Mouse (Mus musculus): ENCODE data around the gene Cd164.

Cd164 gene

DNA sequence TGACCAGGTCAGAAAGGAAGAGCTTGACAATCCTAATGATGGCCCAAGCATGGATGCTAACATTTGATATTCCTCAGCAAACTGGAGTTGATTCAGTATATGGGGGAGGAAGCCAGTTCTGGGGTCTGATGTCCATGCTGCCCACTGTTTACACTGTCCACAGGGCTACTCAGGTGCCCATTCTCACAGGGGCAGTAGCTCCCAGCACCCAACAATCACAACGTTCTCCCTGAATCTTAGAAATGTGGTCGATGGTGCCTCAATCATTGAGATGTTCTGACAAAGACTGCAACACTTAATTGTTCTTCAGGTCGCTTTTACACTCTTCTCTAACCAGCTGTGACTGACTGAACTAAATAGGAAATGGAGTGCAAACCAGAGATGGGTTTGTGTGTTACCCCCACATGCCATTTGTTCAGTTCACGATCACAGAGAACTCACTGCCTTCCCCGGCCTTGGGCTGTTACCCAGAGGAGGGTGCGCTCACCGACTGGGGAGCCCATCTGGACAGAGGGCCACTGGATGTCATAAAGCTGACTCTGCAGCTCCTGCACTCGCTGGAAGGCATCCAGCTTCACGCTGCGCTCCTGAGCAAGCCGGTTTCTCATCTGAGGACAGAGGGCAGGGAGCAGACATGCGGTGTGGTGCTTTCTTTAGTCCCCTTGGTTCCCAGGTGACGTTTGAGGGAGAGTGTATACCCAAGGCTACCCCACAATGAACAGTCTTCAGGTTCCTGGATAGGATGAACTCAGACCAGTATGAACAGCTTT, 27.4 kb downstream of the Cd164 start:
- no peak for DNase-seq (ENCODE audit: low spot score in 2 of 2)

DNA sequence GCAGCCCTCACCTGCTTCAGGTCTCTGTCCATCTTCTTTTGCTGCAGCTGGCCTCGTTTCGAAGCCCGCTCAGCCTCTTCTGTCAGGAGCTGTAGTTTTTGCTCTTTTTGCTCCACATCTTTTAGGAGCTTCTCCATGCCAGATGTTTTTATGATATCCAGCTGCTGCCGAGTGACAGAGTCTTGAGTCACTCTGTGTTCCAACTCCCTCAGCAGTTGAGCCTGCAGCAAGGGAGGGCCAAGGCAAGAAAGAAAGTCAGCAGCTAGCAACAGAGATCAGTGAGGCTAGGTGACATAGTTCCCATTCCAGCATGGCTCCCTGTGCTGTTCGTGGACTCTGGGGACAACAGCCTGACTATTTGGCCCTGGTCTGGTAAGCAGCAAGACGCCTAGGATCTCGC, 31.5 kb downstream of the Cd164 start:
- DNase-seq (ENCODE audit: low spot score in 2 of 2), result no peak

DNA sequence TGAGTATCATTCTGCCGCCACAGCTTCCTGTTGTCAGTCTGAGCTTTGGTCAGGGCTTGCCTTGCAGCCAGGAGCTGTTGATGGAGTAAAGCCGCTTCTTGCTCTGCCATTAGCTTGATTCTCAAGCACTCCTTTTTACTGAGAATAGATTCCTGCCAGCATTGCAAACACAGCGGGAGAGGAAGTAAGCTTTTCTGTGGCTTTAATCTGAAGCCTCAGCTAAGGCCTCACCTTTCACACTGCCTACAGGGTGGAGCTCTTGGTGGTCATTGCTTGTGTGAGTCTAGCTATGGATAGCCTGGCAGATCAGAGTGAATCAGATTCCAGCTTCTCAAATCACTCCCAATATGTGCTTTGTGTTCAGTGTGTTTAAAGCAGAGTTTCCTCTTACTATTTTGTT, 33.1 kb downstream of the Cd164 start:
- DNase-seq (ENCODE audit: low spot score in 2 of 2), result no peak

DNA sequence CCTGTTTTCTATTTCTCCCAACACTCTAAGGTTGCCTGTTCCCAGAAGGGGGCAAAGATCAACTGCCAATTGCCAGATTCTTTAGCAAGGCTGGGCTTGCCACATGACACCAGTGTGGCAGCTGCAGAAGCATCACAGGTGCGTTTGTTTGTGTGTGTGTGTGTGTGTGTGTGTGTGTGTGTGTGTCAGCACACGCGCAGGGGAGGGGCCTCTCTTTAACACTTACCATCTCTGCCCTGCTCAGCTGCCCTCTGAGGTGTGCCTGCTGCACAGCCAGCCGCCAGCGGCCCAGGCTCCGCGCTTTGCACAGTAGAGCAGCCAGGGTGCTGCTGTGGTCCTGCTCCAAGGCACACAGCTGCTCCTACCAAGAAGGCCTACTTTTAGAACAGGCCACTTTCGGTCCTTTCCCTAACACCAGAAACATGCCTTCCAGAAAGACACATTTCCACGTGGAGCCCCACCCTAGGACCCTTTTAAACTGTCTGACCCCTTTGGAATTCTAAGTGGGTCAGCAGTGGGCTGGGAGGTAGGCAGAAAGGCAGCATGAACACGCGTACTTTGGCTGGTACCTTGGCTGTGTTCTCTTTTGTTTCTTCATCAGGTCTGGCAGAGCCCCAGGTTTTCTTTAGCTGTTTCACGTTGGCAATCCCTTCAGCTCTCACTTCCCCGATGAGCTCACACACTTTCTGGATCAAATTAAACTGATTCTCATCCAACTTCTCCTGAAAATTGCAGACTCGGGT, 33.8 kb downstream of the Cd164 start:
- peak; percentile 51 to 56 for DNase-seq (ENCODE audit: low spot score in 2 of 2)

DNA sequence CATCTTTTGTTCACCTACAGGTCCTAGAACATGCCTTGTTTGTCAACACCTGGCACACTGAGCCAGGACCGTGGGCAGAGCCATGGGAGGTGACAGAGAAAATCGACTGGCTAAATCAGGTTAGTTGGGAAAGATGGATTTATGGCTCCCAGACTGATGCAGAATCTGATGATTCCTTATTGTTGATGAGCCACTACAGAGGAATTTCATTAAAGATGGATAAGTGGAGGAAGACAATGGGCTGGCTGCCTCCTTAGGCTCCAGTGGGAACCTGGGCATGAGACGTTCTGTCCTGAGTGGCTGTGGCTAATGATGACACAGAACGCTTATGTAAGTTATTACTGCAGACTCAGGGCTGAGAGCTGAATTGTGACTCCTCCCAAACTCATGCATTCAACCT, 34.5 kb downstream of the Cd164 start:
- DNase-seq (ENCODE audit: low spot score in 2 of 2), result no peak

DNA sequence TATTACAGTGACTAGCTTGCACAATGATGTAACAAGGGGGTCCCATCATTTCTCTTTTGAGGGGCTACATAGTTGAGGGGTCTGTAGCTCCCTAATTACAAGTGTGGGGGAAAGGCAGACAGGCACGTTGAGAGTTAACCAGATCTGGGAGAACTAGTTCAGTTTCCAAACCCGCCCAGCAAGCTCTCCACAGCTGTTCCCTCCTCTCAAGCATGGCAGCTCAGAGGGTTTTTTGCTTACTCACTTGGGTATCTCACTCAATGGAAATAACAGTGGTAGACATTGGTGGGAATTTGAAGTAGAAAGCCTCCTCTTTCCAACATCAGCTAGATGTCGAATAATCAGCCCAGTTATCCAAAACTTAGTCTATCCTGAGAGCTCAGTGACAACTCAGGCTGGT, 35.9 kb downstream of the Cd164 start:
- no peak for DNase-seq (ENCODE audit: low spot score in 2 of 2)

DNA sequence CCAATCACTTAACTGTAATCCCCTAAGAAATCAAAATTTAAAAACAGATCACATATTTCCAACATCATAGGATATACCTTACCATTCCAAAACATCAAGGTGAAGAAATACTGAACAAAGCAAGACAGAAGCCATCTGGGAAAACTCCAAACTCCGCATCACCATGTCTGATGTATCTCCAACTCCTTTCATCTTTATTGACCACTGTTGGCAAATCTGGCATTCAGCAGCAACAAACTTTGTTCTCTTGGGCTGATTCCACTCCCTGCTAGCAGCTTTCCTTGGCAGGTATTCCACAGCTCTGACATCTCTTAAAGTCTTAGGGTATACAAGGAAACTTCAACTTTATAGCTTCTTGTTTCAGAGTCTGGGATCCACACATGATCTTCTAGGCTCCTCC, 39.2 kb downstream of the Cd164 start:
- DNase-seq (ENCODE audit: low spot score in 2 of 2), result no peak

DNA sequence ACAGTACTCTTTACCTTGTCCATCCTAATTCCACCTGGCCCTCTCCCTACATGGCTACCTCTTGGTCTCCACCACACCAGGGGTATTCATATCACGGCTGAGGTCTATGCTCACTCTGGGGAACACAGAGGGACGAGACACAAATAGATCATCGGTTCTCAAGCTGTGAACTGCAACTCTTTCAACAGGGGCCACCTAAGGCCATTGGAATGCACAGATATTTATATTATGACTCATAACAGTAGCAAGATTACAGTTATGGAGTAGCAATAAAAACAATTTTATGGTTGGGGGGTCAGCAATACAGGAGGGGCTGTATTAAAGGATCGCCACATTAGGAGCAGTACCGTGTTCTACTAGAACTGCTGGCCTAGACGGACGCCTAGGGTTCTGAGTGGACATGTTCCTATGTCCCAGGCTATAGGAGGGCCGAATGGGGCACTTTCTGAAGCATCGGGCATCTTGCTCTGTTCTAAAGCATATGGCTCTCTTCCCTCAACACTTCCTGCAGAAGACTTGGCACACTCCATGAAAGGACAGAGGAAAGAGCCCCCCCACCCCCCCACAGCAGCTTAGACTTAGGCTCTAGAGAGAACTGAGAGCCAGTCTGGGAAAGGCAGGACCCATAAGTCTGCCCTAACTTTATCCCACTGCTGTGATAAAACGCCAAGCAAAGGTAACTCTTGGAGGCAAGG, 42.6 kb downstream of the Cd164 start:
- no peak for DNase-seq (ENCODE audit: low spot score in 2 of 2)

DNA sequence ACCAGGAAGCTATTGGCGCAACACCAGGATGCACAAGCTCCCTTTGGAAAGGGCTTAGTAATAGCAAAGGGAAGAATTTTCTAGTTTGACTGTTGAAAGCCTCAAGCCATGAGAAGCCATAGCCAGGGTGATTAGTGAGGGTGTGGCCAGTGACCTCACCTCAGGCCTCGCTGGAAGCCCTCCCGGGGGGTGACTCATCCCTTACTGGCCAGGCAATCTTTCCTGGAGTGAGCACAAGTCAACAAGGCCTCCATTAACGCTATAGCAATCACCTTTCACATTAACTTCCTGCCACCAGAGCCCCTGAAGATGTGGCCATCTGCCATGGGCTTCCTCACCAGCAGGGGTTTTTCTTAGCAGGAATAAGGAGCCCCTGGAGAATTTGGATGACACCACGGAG, 45.9 kb downstream of the Cd164 start:
- DNase-seq (ENCODE audit: low spot score in 2 of 2), result no peak

DNA sequence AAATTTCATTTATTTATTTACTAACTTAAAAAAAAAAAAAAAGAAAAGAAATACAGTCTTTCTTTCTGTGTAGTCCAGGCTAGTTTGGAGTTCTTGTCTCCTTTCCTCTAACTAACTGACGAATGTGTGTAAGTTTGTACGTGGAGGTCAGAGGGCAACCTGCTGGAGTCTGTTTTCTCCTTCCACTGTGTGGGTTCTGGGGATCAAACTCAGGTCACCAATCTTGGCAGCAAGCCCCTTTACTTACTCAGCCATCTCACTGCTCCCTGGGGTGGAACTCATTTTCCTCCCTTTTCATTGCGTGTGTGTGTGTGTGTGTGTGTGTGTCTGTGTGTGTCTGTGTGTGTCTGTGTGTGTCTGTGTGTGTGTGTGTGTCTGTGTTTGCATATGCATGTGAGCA, 49.1 kb downstream of the Cd164 start:
- DNase-seq (ENCODE audit: low spot score in 2 of 2), result no peak

DNA sequence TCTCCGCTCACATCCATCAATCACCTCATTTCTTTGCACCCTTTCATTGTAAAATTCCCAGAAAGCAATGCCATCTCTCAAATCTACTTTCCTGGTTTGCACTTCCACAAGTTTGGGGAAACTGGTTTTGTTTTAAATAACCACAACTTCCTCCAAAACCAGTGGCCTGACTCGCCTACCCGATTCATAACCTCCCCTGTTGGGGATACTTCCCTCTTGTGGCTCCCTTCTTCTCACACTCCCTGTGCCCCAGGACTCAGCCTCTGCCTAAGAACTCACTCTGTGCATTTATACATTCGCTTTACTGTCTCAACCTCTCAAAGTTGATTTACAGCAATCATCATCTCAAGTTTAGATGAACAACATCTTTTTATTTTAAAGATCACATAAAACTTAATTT, 51.9 kb downstream of the Cd164 start:
- DNase-seq (ENCODE audit: low spot score in 2 of 2), result no peak

DNA sequence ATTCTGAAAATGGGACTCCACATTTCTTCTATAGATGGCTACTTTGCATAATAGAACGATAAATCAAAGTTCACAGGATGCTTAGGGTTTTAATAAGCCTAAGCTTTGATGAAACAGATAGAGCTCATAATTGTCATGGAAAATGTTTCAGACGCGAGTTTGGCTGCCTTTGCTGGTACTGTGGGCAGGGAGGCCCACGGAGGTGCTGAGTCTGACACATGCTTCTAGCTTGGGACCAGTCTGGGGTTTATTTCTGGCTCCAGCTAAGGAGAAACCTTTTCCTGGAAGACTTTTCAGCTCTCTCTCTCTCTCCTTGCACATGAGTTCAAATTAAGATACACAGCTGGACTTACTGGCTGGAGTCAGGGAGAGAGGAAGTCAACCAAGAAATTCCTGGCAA, 53.1 kb downstream of the Cd164 start:
- DNase-seq (ENCODE audit: low spot score in 2 of 2), result no peak

DNA sequence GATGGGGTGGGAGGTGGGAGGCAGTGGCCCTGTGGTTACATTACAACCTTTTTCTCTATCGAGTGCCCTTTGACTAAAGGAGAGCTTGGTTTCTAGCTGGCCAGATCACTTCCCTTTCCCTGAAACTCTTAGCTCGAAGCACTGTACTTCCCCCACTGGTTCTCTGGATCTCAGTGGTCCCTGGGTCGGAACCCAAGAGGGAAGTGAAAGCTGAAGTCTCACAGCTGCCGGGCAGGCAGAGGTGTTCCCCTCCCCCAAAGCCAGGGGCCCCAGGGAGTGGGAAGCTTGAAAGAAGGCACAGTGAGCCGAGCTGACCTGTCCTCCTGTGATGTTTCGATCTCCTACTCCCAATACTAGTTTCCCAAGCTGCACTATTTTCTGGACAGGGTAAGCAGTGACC, 54.0 kb downstream of the Cd164 start:
- DNase-seq (ENCODE audit: low spot score in 2 of 2), result peak; percentile 59 to 65

DNA sequence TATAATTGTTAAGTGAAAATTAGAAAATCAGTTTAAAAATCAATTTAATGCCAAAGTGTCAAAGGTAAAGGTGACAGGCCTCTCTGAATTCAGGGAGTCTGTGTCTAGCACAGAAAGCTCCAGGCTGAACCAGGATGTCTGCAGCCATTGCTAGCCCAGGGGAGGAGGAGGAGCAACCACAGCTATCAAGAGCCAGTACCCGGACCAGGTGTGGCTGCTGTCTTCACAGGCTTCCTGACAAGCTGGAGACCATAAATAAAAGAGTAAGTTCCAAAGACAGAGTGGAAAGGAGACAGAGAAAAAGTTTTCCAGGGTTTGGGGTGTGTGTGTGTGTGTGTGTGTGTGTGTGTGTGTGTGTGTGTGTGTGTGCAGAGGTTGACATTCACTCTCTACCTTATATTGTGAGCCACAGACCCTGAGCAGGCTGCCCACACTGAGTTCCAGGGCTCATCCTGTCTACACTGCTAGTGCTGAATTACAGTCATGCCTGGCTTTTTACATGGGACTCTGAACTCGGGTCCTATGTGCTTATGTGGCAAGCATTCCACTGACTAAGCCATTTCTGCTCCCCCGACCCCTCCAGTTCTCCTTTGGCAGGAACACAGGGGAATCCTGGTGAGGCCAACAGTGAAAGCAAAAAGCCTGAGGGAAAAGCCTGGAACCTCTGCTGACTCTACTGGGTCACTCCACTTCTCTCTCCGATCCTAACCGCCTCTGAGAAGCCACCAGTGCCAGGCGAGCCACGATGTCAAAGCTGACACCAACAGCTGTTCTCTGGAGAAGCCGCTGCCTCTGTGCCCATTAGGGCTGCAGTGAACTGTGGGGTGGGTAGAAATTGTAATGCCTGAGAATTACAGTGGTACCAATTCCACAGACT, 56.5 kb downstream of the Cd164 start:
- no peak for DNase-seq (ENCODE audit: low spot score in 2 of 2)

DNA sequence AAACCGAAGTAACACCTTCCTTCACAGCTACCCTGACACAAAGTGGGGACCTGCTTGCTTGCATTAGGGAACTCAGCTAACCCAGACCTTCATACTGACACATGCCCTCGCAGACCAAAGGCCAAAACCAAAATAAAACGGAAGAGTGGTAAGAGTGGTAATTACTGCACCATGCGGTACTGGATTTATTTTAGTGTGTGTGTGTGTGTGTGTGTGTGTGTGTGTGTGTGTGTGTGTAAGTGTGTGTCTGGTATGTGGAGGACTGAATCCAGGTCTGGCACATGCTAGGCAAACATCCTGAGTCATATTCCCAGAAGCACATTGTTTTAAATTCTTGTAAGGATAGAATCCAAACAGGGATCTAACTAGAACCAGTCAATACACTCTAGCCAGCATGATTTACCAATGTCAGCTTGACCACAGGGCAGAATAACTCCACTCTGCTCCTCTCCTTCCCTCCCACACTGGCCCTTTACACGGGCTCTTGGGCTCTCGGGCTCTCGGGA, 57.2 kb downstream of the Cd164 start:
- DNase-seq (ENCODE audit: low spot score in 2 of 2), result no peak

DNA sequence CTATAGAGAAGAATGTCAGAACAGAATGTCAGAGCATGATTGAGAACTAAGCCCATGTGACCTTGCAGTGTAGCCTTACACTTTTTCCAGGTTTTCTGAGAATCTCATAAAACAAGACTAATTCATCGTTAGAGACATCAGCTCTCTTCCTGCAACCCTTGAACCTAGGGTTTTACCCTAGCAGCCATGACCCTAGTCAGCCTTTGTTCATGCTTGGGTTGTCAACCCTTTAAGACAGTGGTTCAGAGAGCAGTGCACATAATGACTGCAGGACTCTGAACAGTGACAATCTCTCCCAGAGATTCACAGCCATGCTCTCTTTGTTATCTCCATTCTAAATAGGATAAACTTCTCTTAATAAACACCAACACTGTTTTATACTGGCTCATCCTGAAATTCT, 59.3 kb downstream of the Cd164 start:
- DNase-seq (ENCODE audit: low spot score in 2 of 2), result no peak

DNA sequence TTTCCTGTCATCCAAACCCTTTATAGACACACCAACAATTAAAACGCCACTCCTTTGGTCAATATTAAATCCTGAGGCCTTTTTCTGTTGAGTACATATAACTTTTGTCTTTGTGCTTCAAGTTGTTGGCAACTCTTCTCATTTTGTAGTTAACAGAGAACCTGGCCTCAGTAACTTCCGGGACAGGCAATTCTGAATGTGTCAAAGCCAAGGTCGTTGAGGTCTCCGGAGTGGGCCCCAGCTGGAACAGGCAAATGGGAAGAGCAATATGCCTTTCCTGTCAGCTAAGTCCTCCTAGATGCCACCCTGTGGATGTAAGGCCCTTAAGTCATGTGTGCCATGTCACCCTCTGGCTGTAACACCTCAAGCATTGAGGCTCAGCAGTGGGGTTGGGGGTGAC, 61.2 kb downstream of the Cd164 start:
- no peak for DNase-seq (ENCODE audit: low spot score in 2 of 2)
